Mouse (Mus musculus) right cerebral cortex, postnatal 36 days (tissue): ENCODE results near the gene Nrsn2.
"Not testable (repeated sequence)": the region's sequence is repeated elsewhere in the genome, so short reads cannot be mapped to it uniquely, and the experiment has no call there.

Experiments
- DNase-seq, 2 experiments: peaks; one replicate each; pipeline ENCODE4 v3.0.0; 2022; ENCODE audit warnings: low spot score in 2 of 2, mixed read lengths in 1 of 2

Gene Nrsn2

DNA sequence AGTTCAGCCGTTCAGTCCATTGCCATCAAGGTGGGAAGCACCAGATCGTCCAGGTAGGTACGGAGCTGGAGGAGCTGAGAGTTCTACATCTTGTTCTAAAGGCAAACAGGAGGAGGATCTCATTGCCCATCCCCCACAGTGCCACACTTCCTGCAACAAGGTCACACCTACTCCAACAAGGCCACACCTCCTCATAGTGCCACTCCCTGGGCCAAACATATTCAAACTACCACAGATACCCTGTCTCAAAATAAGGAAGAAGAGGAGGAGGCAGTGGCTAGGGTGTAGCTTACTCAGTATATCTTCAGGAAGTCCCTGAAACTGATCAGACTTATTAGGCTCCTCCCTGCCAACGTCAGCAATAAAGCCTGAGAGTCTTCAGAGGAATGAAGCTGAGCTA lies 7.8 kb upstream of the Nrsn2 start:
- DNase-seq = no peak

DNA sequence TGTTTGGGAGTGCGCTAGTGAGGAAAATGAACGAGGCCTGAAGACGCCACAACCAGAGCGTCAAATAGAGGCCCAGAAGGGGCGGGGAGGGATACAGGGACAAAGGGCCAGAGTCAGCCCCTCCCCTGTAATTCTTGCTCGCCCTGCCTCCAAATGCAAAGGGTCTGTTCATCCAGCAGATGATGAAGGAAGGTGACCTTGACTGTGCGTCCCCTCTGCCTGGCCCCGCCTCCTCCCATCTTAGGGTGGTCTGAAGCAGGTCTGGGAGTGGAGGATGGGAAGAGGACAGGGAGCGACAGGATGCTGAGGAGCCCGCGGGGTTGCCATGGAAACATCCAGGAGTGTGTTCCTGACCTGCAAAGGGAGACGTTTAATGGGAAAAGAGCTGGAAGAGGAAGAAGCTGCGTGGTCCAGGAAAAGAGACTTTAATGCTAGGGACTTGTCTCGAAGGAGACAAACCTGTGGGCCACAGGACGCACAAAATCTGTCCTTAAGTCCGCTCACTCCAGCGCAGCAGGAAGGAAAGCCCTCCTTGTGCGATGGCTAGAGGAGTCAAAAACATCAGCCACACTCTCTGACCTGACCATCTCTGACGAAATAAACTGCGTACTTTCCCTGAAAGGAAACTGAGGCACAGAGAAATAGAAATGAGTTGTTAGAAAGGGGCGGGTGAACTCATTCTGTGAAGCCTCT lies 640 bp downstream of the Nrsn2 start:
- peak; percentile 41 to 46 for DNase-seq

DNA sequence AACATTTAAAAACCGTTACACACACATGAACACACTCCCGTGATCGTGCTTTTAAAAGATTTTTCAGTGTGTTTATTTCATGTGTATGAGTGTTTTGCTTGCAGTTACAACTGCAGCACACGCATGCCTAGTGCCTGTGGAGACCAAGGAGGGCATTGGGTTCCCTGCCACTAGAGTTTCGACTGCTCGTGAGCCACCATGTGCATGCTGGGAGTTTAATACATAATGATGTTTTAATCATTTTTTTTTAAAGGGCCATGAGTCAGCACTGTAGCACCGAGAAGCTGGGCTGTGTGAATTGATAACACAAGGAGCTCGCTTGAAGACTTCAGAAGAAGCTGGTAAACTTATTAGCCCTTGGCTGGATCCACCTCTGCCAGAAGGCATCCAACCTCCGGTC lies 2.9 kb downstream of the Nrsn2 start:
- no peak for DNase-seq

DNA sequence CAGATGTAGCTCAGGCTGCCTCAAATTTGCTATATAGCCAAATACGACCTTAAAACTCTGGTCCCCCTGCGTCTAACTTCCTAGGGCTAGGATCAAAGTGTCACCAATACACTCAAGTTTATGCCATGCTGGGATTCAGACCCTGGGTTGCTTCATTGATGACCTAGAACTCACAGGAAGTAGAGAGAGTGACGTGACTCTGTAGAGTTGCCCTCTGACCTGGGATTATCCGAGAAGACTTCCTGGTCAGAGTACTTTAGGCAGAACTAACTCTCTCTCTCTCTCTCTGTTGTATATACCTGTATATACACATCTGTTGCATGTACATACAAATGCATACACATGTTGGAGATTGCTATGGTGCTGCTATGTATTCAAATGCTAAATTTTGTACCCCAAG lies 3.8 kb downstream of the Nrsn2 start:
- DNase-seq = no peak

DNA sequence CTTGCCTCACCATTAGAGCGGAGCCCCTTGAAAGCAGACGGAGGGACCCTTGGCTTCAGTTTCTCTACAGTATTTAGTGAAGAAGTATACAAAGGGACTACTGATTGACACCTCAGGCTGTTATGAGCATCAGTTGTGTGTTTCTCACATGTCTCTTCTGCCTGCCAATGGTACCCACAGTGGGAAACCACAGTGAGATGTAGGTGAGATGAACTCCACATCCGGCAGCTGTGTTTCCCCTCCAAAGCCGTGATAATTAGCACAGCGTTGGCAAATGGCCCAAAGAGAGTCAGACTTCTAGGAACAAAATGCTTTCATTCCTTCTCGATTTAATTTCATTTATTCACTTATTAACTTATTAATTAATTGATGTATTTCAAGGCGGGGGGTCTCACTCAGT lies 4.3 kb downstream of the Nrsn2 start:
- DNase-seq = no peak

DNA sequence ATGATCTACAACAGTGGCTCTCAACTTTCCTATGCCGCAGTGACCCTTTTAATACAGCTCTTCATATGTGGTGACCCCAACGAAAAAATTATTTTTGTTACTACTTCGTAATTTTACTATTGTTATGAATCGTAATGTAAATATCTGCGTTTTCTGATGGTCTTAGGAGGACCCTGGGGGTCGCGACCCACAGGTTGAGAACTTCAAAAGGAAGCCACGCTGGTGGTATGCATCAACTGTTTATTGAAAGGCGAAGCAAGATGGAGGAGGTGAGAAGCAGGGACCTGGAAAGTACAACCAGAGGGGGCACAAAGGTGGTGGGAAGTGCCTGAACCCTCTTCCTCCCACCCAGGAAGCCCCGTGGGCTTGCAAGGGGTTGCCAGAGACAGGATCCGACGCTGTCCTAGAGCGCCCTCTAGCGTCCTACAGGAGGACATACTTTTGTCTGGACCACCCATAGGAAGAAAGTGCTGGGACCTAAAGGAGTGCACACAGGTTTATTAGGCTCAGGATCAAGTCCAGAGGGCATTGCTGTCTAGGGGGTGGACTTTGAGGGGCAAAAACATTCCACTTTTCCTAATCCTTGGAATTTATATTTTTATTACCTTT lies 7.8 kb downstream of the Nrsn2 start:
- DNase-seq = no peak

DNA sequence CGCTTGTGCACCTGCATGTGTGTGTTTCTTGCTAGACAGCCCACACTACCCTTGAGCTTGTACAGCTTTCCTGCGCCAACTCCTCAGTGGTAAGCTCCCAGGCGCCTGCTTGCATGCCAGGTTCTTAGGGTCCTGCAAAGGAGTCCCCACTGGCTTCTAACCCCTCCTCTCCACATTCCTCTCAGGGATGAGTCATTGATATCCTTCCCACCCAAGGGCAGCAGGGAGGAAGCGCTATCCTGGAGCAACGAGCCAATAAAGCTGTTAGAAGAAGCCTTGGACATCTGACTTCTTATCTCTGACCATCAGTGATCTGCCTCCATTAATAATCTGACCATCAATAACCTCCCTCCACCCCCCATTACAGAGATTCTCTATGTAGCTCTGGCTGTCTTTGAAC lies 8.5 kb downstream of the Nrsn2 start:
- no peak for DNase-seq

DNA sequence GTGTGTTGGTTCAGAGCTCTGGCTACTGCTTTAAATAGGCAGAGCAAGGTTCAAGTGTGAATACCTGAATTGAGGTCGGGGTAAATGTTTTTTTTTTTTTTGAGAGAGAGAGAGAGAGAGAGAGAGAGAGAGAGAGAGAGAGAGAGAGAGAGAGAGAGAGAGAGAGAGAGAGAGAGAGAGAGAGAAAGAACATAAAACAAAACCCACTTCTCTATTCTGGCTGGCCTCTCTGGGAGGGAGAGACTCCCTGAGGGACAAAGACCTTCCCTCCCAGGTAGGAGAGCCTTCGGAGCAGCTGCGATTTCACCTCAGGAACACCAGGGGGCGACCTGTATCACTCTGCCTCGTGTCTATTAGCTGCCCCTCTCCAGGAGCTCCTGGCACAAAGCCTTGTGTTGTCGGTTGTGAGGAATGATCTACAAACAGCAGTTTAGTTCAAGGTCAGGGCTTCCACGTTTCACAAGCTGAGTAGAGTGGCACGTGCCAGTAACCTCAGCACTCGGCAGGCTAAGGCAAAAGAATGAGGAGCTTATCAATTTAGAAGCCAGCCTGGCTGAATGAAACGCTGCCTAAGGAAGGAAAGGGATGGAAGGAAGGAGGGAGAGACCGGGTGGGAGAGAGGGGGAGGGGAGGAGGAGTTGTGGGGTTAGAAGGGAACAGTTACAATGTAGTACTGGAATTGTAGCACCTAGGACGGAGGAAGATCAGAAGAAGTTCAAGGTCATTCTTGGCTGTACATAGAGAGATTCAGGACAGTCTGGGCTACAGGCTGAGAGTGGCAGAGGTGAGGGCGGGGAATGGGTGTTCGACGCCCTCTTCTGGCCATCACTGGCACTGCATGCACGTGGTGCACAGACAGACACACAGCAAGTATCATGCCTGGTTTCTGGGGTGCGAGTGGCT lies 12.9 kb downstream of the Nrsn2 start:
- DNase-seq = peak; percentile 23 to 29

DNA sequence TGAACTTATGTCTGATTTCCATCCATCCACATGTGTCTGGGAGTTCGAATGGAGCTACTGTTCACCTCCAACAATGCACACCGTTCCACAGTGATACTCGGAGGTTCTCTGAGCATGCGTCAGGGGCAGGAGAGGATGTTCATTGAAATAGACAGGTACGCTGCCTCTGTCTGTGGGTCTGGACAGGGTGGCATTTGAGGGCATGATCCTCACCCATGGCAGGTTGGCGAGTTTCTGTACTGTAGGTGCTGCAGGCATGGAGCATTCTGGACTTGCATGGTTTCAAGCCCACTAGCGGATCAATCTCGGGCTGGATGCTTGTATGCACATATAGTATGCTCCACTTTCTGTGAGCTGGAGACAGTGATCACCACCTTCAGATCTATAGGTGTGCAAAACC lies 15.2 kb downstream of the Nrsn2 start:
- no peak for DNase-seq

DNA sequence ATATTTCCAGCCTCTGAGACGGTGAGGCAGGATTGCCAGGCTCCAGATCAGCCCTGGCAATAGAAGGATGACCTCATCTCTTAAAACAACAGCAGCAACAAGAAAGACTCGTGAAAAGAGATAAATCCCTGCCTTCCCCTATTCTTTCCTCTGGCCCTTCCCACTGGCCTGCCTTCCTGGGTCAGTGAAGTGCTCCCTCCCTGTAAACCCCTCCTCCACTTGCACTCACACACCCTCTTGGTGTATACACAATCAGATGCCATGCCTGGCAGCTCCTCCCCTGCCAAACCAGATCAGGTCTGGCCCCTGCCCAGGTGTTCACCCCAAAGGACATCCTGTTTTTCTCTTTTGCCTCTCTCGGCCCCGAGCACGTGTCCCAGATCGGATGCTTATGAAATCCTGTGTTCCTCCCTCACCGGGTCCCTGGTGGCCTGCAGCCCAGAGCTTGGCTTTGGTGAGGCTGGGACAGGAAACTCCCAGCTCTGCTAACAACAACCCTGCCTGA lies 16.1 kb downstream of the Nrsn2 start:
- no peak for DNase-seq

DNA sequence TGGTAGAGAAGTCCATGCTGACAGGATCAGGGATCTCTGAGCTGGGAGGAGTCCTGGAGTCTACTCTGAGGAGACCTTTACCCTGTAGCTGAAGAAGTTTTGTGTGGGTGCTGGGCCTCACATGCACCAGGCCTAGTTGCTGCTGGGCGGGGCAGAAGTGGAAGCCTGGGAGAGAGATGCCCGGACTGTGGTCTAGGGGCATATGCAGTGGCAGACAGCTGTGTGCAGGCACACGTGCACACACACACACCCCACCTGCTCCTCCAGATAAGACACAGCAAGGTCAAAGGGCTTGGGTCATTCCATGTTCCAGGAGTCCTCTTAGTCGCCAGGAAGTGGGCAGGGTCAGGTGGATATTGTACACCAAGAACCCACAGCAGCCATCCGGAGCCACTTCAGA lies 16.8 kb downstream of the Nrsn2 start:
- DNase-seq = no peak

DNA sequence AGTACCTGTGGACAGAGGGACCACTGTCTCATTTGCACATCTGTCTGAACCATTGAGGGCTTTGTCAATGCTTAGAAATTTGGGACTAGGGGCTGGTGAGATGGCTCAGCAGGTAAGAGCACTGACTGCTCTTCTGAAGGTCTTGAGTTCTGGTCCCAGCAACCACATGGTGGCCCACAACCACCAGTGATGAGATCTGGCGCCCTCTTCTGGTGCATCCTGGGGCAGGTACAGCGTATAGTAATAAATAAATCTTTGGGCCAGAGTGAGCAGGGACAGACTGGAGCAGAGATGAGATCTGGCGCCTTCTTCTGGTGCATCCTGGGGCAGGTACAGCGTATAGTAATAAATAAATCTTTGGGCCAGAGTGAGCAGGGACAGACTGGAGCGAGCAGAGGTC lies 17.5 kb downstream of the Nrsn2 start:
- not testable (repeated sequence) for DNase-seq

DNA sequence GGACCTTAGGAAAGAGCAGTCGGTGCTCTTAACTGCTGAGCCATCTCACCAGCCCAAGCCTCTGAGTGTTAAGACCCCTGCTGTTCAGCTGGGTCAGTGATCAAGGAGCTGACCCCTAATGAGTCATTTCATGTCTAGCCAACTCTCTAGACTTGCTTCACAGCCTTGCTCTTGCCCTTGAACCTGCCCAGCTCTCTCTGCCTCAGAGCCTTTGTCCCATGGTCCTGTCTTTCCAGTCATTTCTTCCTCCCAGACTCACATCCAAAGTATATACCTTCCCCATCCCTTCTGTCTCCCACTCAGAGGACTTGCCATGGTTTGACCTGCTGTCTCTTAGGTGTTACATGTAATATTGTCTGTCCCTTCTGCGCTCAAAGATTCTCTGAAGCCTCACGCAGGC lies 19.2 kb downstream of the Nrsn2 start:
- DNase-seq = no peak

DNA sequence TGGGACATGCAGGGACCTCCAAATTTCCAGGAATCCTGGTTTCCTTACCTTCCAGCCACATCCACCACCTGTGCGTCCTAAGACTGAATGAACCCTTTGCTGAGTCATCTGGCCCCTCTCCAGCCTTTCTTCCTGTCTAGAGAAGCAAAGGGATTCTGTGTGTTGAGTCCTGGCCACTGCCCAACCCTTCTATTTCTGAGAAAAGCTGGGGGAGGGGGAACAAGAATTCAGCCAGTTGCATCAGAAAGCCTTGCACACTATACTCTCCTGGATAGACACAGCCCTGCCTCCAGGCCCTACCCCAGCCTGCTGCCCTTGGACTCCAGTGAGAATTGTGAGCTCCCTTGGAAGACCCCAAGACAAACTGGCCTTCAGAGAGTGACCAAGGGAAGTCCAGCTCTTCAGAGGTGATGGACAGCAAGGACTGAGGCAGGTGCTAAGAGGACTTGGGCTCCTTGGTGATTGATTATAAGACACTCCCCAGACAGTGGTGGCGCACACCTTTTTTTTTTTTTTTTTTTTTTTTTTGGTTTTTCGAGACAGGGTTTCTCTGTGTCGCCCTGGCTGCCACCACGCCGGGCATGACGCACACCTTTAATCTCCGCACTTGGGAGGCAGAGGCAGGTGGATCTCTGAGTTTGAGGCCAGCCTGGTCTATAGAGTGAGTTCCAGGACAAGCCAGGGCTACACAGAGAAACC lies 26.4 kb downstream of the Nrsn2 start:
- peak in 1 of 2 experiments; percentile 18 for DNase-seq

DNA sequence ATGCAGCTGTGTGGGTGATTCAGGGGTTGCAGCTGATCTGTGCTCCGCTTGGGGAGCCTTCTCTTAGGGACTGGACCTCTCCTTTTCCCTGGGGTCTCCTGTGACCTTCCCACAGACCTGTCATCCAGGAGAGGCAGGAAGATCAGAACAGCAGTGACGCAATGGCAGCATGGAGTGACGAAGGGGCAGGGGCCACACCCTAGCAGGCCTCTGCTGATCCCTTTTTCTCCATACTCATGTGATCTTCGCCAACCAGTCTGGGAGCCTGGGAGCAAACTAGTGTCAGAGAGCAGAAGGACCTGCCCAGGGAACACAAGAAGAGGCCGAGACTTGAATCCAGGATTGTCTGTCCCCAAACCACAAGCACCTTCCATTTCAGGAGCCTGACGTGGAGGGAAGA lies 27.2 kb downstream of the Nrsn2 start:
- DNase-seq = no peak

DNA sequence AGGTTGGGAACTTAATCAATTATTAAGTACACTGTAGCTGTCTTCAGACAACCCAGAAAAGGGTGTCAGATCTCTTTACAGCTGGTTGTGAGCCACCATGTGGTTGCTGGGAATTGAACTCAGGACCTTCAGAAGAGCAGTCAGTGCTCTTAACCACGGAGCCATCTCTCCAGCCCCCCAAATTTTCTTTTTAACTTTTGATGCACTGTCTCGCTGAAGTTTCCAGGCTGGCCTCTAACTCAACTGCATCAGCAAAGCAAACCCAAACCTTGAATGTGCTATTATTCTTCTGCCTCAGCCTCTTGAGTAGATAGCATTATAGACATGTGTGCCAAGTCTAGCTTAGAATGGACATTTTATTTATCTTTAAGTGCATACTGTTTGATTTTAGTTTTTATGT lies 28.7 kb downstream of the Nrsn2 start:
- DNase-seq = no peak

DNA sequence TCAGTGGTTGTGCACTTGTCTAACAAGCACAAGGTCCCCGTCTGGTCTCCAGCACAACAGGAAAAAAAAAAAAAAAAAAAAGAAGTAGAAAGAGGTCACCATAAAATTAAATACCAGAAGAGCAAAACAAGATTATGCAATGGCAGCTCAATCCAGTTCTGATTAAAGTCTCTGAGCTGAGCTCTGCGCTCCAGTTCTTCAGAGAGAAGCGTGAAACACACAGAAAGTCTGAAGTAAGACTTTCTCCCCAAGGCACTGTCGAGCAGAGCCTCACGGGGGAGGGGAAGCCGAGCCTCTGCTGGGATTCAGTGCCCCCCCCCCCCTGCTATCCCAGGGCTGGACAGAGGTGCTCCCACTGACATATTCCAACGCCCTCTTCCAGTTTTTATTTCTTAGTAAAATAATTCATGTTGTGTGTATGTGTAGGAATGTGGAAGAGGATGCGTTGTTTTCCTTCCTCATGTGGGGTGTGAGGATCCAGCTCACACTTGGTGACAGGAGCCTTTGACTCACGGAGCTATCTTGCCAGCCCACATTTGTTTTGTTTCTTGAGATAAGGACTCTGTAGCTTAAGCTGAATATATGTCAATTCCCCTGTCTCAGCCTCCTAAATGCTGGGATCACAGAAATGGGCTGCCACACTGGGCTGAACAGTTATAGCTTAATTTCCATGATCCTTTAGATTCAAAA lies 29.5 kb downstream of the Nrsn2 start:
- no peak for DNase-seq

DNA sequence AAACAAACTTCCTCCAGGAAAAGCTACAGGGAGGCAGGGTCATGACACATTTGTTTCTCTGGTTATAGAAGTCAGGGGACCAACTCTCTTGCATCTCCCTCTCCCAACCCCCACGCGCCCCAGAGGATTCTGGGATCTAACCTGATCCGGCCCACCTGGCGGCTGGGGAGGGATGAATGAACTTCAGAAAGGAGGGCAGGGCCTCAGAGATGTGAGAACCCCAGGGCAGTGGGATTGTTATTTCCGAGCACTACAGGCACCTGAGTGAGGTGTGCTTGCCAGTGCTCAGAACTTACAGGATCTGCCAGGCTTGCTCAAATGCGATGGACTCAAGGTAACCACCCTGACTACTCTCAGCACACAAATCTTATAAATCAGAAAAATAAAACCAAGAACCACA lies 31.0 kb downstream of the Nrsn2 start:
- no peak for DNase-seq

DNA sequence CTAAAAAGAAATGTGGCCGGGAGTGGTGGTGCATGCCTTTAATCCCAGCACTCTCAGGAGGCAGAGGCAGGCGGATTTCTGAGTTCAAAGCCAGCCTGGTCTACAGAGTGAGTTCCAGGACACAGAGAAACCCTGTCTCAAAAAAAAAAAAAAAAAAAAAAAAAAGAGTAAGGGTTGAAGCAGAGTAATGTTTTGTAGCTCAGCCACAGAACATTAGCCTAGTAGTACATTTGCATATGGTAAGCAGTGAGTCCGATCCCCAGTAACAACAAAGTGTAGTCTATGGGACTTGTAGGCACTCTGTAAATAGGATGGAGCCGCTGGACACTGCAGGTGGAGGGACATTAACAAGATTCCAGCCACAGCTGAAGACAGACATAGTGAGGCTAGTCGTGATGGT lies 31.5 kb downstream of the Nrsn2 start:
- no peak for DNase-seq

DNA sequence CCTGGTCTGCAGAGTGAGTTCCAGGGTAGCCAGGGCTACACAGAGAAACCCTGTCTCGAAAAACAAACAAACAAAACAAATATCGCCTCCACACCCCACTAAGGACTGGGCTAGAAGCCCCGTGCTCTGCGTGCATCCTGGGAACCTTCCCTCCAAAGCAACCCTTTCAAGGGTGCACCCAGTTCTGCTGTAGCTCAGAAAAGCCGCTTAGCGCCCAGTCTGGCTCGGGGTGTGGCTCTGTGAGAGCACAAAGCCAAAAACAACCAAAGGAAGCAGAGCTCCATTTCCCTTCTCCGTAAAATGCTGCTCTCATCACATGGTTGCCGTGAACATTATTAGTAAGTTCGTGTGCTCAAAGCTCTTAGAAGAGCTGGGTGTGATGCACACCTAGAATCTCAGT lies 32.1 kb downstream of the Nrsn2 start:
- no peak for DNase-seq
